Mouse (Mus musculus) kidney, postnatal 25 days (tissue): Measurements from ENCODE around the gene Gm10053.

ENCODE experiments used
- DNase-seq, 2 experiments: peaks; one replicate each; pipeline ENCODE4 v3.0.0; 2021; ENCODE audit warnings: mixed read lengths in 2 of 2

The Gm10053 gene

GRCm38 (mm10) chr19:24899578-24900544 is 24.4 kb downstream of the Gm10053 start:
- peak; percentile 4 to 48 for DNase-seq

- no peak for DNase-seq
Measured at GRCm38 (mm10) chr19:24900581-24901220, 25.2 kb downstream of the Gm10053 start, which contains the start of gene Foxd4. TSS of gene Foxd4 (minus strand) at chr19:24901197.

- DNase-seq: no peak
Measured at GRCm38 (mm10) chr19:24901666-24902065, 26.2 kb downstream of the Gm10053 start.

GRCm38 (mm10) chr19:24902256-24902655 is 26.8 kb downstream of the Gm10053 start:
- DNase-seq: no peak

GRCm38 (mm10) chr19:24902821-24903220 is 27.3 kb downstream of the Gm10053 start:
- DNase-seq: no peak

- no peak for DNase-seq
Measured at GRCm38 (mm10) chr19:24907655-24908054, 32.2 kb downstream of the Gm10053 start.

GRCm38 (mm10) chr19:24908385-24909155 is 33.1 kb downstream of the Gm10053 start:
- DNase-seq: no peak

- DNase-seq: no peak
Measured at GRCm38 (mm10) chr19:24920866-24921265, 45.4 kb downstream of the Gm10053 start.
